Mouse (Mus musculus): ENCODE measurements around the gene Hlx.

GRCm38 (mm10) chr1:184726576-184727300 lies 5.7 kb downstream of the Hlx start:
- TF ChIP-seq CTCF (IDR thresholded peaks at IDR 0.05; ENCODE audit: control insufficient read depth, insufficient read depth, insufficient read length), result no peak
- no peak for TF ChIP-seq USF1 (IDR thresholded peaks at IDR 0.05; ENCODE audit: low read depth)
- no peak for TF ChIP-seq MYOD1 (IDR thresholded peaks at IDR 0.05; ENCODE audit: control insufficient read depth, insufficient read length, low read depth)
